Mouse (Mus musculus): ENCODE measurements around the gene Mgat3. TPM values are rescaled to one million over a fixed set of nuclear protein-coding genes. Genes with fewer than 3 reads are reported as not detected.

The Mgat3 gene
- polyA plus RNA-seq, 1 experiment from 2014 or later: 7.3 TPM

DNA sequence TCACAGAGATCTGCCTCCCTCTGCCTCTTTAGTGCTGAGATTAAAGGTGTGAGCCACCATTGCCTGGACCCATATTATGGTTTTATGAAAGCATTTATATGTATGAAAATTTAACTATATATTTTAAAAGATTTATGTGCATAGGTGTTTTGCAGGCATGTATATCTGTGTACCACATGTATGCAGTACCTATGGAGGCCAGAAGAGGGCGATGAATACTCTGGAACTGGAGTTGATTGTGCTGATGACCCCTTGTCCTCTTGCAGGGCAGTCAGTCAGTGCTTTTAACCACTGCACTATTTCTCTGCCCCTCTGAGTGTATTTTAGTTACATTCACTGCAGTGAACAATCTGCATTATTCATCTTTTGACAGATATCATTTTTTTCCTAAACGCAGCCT is 52.3 kb downstream of the Mgat3 start:
- Histone ChIP-seq H3K36me3 (ENCODE audit: control insufficient read depth, insufficient read depth, low read length) (no peaks in the 10 kb centered on the region), H3K9ac (ENCODE audit: low read depth, low read length) (no peak overlapping the region), H3K9me3 (ENCODE audit: control insufficient read depth, low read length) (no peaks in the 10 kb centered on the region), H3K27me3 (replicated peaks; ENCODE audit: control insufficient read depth, insufficient read depth, low read length) (no peaks in the 10 kb centered on the region), H3K4me1 (ENCODE audit: control insufficient read depth, insufficient read depth, low read length) (no peaks in the 10 kb centered on the region), H3K4me2 (ENCODE audit: low read depth, low read length) (no peak overlapping the region), H3K4me3 (ENCODE audit: low read depth, low read length) (no peak overlapping the region), H3K27ac (replicated peaks; ENCODE audit: low read depth, low read length) (no peak overlapping the region)
- 46% methylated on average over 2 of the region's 2 CpGs for WGBS
- DNase-seq (ENCODE audit: low spot score) (peak; percentile 27), ATAC-seq (ENCODE audit: low read depth) (no peak)

DNA sequence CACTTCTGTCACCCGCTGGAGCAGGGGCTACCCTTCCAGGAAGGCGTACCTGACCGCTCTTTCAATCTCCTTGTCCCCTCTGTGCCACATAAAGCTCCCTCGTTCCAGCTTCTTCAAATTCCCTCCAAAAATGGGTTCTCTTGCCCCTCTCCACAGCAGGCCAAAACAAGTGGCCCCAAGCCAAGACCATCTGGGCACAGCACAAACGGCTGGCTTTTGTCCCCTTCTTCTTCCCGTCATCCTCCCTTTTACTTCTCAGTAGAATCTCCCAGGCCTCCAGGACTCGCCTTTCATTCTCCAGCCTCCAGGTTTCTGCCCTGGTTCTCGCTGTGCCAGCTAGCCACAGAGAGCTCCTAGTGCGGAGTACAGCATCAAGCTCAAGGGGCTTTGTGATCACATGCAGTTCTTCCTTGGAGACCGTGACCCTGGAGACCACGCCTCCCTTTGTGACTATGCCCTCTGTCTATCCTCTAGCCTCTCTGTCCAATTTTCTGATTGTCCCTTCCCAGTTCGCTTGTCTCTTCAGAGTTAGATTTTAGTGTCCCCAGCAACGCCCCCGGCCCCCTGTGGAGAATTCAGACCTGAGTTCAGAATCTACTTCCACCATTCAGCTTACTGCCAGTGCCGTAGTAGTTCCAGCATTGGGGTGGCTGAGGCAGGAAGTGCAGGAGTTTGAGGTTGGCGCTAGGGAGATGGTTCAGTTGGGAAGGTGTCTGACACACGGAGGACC is 54.7 kb downstream of the Mgat3 start:
- H3K4me3 ChIP-seq (ENCODE audit: low read depth, low read length): no peak overlapping the region
- no peaks in the 10 kb centered on the region for H3K36me3 ChIP-seq (ENCODE audit: control insufficient read depth, insufficient read depth, low read length)
- no peak overlapping the region for H3K27ac ChIP-seq (replicated peaks; ENCODE audit: low read depth, low read length)
- H3K4me1 ChIP-seq (ENCODE audit: control insufficient read depth, insufficient read depth, low read length): no peaks in the 10 kb centered on the region; the same call in 1 of the 2 replicates
- no peak overlapping the region for H3K4me2 ChIP-seq (ENCODE audit: low read depth, low read length)
- H3K9ac ChIP-seq (ENCODE audit: low read depth, low read length): no peak overlapping the region
- no peaks in the 10 kb centered on the region for H3K9me3 ChIP-seq (ENCODE audit: control insufficient read depth, low read length)
- H3K27me3 ChIP-seq (replicated peaks; ENCODE audit: control insufficient read depth, insufficient read depth, low read length): no peaks in the 10 kb centered on the region
- DNase-seq (ENCODE audit: low spot score): no peak
- ATAC-seq (ENCODE audit: low read depth): no peak
- 75% methylated on average over 17 of the region's 17 CpGs for WGBS

DNA sequence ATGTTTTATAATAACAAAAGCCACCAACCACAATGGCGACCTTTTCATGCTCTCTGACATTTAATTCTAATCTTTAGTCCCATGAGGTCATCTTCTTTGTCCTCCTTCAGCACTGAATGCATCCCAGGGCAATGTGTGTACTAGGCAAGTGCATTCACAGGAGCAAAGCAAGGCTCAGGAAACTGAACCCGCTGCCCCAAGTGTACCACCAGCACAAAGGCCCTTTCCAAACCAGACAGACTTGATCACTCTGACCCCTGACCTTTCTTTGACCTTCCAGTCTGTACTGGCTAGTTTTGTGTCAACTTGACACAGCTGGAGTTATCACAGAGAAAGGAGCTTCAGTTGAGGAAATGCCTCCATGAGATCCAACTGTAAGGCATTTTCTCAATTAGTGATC is 58.8 kb downstream of the Mgat3 start:
- Histone ChIP-seq H3K4me3 (ENCODE audit: low read depth, low read length) (no peak overlapping the region), H3K36me3 (ENCODE audit: control insufficient read depth, insufficient read depth, low read length) (peaks cover 18% of the 10 kb centered on the region), H3K9me3 (ENCODE audit: control insufficient read depth, low read length) (no peaks in the 10 kb centered on the region), H3K27me3 (replicated peaks; ENCODE audit: control insufficient read depth, insufficient read depth, low read length) (no peaks in the 10 kb centered on the region), H3K4me1 (ENCODE audit: control insufficient read depth, insufficient read depth, low read length) (peaks cover 3% of the 10 kb centered on the region), H3K9ac (ENCODE audit: low read depth, low read length) (no peak overlapping the region), H3K27ac (replicated peaks; ENCODE audit: low read depth, low read length) (no peak overlapping the region), H3K4me2 (ENCODE audit: low read depth, low read length) (no peak overlapping the region)
- 53% methylated on average over 2 of the region's 2 CpGs for WGBS
- DNase-seq (ENCODE audit: low spot score) (peak; percentile 16), ATAC-seq (ENCODE audit: low read depth) (no peak)

DNA sequence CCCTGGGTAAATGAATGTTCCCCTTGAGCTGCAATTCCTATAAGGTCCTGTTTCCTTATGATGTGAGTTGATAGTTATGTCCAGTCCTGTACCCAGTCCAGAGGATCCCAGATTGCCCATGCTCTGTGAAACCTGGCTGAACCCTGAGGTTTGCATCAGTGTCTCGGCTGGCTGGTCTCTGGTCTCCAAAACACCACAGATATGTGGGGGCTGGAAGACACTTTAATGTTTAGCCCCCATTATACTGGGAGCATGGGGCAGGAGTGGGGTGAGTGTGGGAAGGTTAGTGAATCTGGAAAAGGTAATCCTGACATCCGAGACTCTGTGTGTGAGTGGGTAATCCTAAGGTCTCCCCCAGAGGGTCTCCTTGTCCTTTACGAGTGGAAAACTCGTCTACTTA is 59.5 kb downstream of the Mgat3 start:
- Histone ChIP-seq H3K4me3 (ENCODE audit: low read depth, low read length) (peak overlapping the region; percentile 96; the same call in 1 of the 2 replicates), H3K27ac (replicated peaks; ENCODE audit: low read depth, low read length) (peak overlapping the region; percentile 63), H3K4me2 (ENCODE audit: low read depth, low read length) (peak overlapping the region; percentile 76), H3K9ac (ENCODE audit: low read depth, low read length) (0 out of 2 replicates have a peak overlapping the region, but pooled peaks have one; percentile 9), H3K36me3 (ENCODE audit: control insufficient read depth, insufficient read depth, low read length) (peaks cover 23% of the 10 kb centered on the region), H3K27me3 (replicated peaks; ENCODE audit: control insufficient read depth, insufficient read depth, low read length) (no peaks in the 10 kb centered on the region), H3K9me3 (ENCODE audit: control insufficient read depth, low read length) (no peaks in the 10 kb centered on the region), H3K4me1 (ENCODE audit: control insufficient read depth, insufficient read depth, low read length) (peaks cover 3% of the 10 kb centered on the region)
- ATAC-seq (ENCODE audit: low read depth): no peak
- no peak for DNase-seq (ENCODE audit: low spot score)
- 45% methylated on average over 4 of the region's 4 CpGs for WGBS

DNA sequence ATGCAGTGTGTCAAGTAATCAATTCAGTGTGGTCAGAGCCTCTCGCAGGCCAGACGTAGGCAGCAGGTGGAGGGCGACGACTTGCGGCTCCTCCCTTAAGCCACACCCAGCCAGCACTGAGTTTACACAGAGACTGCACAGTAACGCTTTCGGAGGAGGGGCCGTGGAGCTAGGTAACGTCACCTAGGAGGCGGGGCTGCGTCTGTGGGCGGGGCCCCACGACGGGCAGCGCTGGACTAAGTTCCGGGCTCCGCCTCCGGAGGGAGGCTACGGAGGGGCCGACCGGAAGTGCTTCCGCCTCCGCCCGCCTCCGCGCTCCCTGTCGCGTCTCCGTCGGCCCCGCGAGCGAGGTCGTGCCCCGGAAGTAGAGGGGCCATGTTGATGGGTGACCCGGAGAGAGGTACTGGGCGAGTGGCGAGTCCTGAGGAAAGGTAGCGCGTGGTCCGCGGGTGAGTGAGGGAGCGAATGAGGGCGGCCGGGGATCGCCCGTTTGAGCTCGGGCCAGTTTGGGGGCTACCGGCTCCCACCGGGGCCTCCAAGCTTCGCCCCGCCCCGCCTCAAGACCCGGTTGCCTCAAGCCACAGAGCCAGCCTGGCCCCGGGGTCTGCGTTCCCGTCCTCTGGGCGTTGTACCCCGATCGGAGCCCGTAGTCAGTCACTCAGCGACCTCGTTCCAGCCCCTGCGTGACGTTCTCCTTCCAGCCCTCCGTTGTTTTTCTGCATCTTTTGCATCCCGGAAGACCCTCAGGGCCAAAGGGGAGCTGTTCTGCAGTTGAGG is 60.4 kb downstream of the Mgat3 start, which contains the start of gene Mief1:
Mief1 (plus strand) TSS at position 286 of the 777 bp plus-strand sequence.
- no peaks in the 10 kb centered on the region for H3K9me3 ChIP-seq (ENCODE audit: control insufficient read depth, low read length)
- H3K4me3 ChIP-seq (ENCODE audit: low read depth, low read length): peak within 1 kb of the TSS; percentile 96
- peak within 1 kb of the TSS; percentile 89 for H3K9ac ChIP-seq (ENCODE audit: low read depth, low read length)
- under 1% methylated on average over 27 of the region's 67 CpGs for WGBS
- peak within 1 kb of the TSS; percentile 80 for H3K27ac ChIP-seq (replicated peaks; ENCODE audit: low read depth, low read length)
- ATAC-seq (ENCODE audit: low read depth) (peak; percentile 97), DNase-seq (ENCODE audit: low spot score) (peak; percentile 98)
- H3K4me1 ChIP-seq (ENCODE audit: control insufficient read depth, insufficient read depth, low read length): peaks cover 3% of the 10 kb centered on the region
- H3K36me3 ChIP-seq (ENCODE audit: control insufficient read depth, insufficient read depth, low read length): peaks cover 32% of the 10 kb centered on the region
- peak within 1 kb of the TSS; percentile 76 for H3K4me2 ChIP-seq (ENCODE audit: low read depth, low read length)
- H3K27me3 ChIP-seq (replicated peaks; ENCODE audit: control insufficient read depth, insufficient read depth, low read length): no peaks in the 10 kb centered on the region

DNA sequence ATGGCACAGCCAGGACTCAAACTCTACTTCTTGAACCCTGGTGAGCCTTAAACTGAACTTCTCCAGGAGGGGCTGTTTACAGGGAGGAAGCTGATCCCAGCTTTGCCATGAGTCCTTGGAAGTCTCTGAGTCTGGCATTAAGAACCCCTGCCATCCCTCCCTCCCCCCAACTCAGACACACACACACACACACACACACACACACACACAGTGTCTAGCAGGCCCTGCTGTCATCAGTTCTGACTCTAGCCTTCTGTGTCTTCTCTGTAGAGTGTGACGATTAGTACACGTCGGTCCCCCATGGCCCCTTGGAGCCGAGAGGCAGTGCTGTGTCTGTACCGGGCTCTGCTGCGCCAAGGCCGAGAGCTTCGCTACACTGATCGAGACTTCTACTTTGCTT is 62.0 kb downstream of the Mgat3 start, which contains the start of gene AC140267.1:
AC140267.1 (plus strand) TSS at position 301 of the 400 bp plus-strand sequence.
- ATAC-seq (ENCODE audit: low read depth): no peak
- Histone ChIP-seq H3K4me3 (ENCODE audit: low read depth, low read length) (peak within 1 kb of the TSS; percentile 96), H3K27ac (replicated peaks; ENCODE audit: low read depth, low read length) (no peak within 1 kb of the TSS), H3K9me3 (ENCODE audit: control insufficient read depth, low read length) (no peaks in the 10 kb centered on the region), H3K36me3 (ENCODE audit: control insufficient read depth, insufficient read depth, low read length) (peaks cover 41% of the 10 kb centered on the region), H3K9ac (ENCODE audit: low read depth, low read length) (peak within 1 kb of the TSS; percentile 89), H3K27me3 (replicated peaks; ENCODE audit: control insufficient read depth, insufficient read depth, low read length) (no peaks in the 10 kb centered on the region), H3K4me2 (ENCODE audit: low read depth, low read length) (peak within 1 kb of the TSS; percentile 76), H3K4me1 (ENCODE audit: control insufficient read depth, insufficient read depth, low read length) (peaks cover 3% of the 10 kb centered on the region)
- WGBS: 94% methylated on average over 9 of the region's 9 CpGs
- DNase-seq (ENCODE audit: low spot score): no peak

DNA sequence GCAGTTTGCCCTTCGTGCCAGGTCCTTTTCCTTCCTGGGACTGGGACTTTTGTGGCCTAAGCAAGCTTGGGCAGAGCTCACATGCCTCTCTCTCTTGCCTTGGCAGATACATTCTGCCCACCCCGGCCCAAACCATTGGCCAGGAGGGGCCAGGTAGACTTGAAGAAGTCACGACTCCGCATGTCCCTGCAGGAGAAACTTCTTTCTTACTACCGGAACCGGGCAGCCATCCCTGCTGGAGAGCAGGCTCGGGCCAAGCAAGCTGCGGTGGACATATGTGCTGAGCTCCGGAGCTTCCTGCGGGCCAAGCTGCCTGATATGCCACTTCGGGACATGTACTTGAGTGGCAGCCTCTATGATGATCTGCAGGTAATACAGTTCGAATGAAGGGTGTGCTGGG is 74.6 kb downstream of the Mgat3 start:
- no peak overlapping the region for H3K27ac ChIP-seq (replicated peaks; ENCODE audit: low read depth, low read length)
- H3K9ac ChIP-seq (ENCODE audit: low read depth, low read length): no peak overlapping the region
- H3K4me1 ChIP-seq (ENCODE audit: control insufficient read depth, insufficient read depth, low read length): no peaks in the 10 kb centered on the region
- H3K4me3 ChIP-seq (ENCODE audit: low read depth, low read length): no peak overlapping the region
- no peaks in the 10 kb centered on the region for H3K27me3 ChIP-seq (replicated peaks; ENCODE audit: control insufficient read depth, insufficient read depth, low read length)
- peaks cover 82% of the 10 kb centered on the region for H3K36me3 ChIP-seq (ENCODE audit: control insufficient read depth, insufficient read depth, low read length)
- no peak overlapping the region for H3K4me2 ChIP-seq (ENCODE audit: low read depth, low read length)
- ATAC-seq (ENCODE audit: low read depth): no peak
- H3K9me3 ChIP-seq (ENCODE audit: control insufficient read depth, low read length): no peaks in the 10 kb centered on the region
- DNase-seq (ENCODE audit: low spot score): no peak
- 93% methylated on average over 12 of the region's 12 CpGs for WGBS

DNA sequence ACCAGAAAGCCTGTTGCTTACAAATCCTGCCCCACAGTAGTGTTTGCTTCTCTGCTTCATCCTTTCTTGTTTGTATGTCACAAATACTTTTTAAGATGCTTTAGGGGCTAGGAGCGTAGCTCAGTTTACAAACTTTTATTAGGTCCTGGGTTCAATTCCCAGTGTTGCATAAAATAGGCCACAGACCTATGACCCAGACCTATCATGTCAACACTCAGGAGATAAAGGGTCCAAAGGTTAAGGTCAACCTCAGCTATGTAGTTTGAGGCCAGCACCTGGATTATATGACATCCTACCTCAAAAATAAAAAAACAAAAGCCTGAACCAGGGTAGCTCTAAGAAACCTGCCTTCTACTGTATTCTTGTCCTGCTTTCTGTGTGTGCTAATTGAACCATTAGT is 75.1 kb downstream of the Mgat3 start:
- WGBS: 94% methylated on average over 1 of the region's 1 CpGs
- H3K36me3 ChIP-seq (ENCODE audit: control insufficient read depth, insufficient read depth, low read length): peaks cover 78% of the 10 kb centered on the region
- H3K9ac ChIP-seq (ENCODE audit: low read depth, low read length): no peak overlapping the region
- H3K27ac ChIP-seq (replicated peaks; ENCODE audit: low read depth, low read length): no peak overlapping the region
- no peak overlapping the region for H3K4me3 ChIP-seq (ENCODE audit: low read depth, low read length)
- H3K4me1 ChIP-seq (ENCODE audit: control insufficient read depth, insufficient read depth, low read length): no peaks in the 10 kb centered on the region
- no peak overlapping the region for H3K4me2 ChIP-seq (ENCODE audit: low read depth, low read length)
- DNase-seq (ENCODE audit: low spot score) (no peak), ATAC-seq (ENCODE audit: low read depth) (no peak)
- no peaks in the 10 kb centered on the region for H3K27me3 ChIP-seq (replicated peaks; ENCODE audit: control insufficient read depth, insufficient read depth, low read length)
- H3K9me3 ChIP-seq (ENCODE audit: control insufficient read depth, low read length): no peaks in the 10 kb centered on the region
